Mouse (Mus musculus): ENCODE measurements at regions not wholly inside any gene's neighbourhood (a gene's known extent, or its start where the extent isn't known, plus 50 kb on each side); places are given as distances from the start of the nearest gene placed in this dataset.

GRCm38 (mm10) chr12:32480268-32480667, 101.8 kb downstream of the Ccdc71l start:
- no peaks in the 10 kb centered on the region for H3K4me1 ChIP-seq (ENCODE audit: control insufficient read depth, insufficient read depth, low read length)
- no peaks in the 10 kb centered on the region for H3K27me3 ChIP-seq (ENCODE audit: control insufficient read depth, insufficient read depth, low read length)
- no peak overlapping the region for H3K27ac ChIP-seq (ENCODE audit: control insufficient read depth, insufficient read depth, low read depth, low read length)
- TF ChIP-seq CTCF (IDR thresholded peaks at IDR 0.05; ENCODE audit: control insufficient read depth, insufficient read depth, insufficient replicate concordance, low read depth, low read length) (no peak), POLR2A (IDR thresholded peaks at IDR 0.05; ENCODE audit: control insufficient read depth, low read depth, low read length) (no peak)
- no peaks in the 10 kb centered on the region for H3K36me3 ChIP-seq (ENCODE audit: control insufficient read depth, insufficient read depth, low read length)
- no peak overlapping the region for H3K4me3 ChIP-seq (ENCODE audit: control insufficient read depth, low read depth, low read length)

GRCm38 (mm10) chr12:32481051-32481450, 102.5 kb downstream of the Ccdc71l start:
- no peaks in the 10 kb centered on the region for H3K27me3 ChIP-seq (ENCODE audit: control insufficient read depth, insufficient read depth, low read length)
- H3K27ac ChIP-seq (ENCODE audit: control insufficient read depth, insufficient read depth, low read depth, low read length), result no peak overlapping the region
- H3K4me1 ChIP-seq (ENCODE audit: control insufficient read depth, insufficient read depth, low read length), result no peaks in the 10 kb centered on the region
- no peaks in the 10 kb centered on the region for H3K36me3 ChIP-seq (ENCODE audit: control insufficient read depth, insufficient read depth, low read length)
- no peak for TF ChIP-seq POLR2A (IDR thresholded peaks at IDR 0.05; ENCODE audit: control insufficient read depth, low read depth, low read length)
- no peak for TF ChIP-seq CTCF (IDR thresholded peaks at IDR 0.05; ENCODE audit: control insufficient read depth, insufficient read depth, insufficient replicate concordance, low read depth, low read length)
- H3K4me3 ChIP-seq (ENCODE audit: control insufficient read depth, low read depth, low read length), result no peak overlapping the region

- TF ChIP-seq CTCF (IDR thresholded peaks at IDR 0.05; ENCODE audit: control insufficient read depth, insufficient read depth, insufficient replicate concordance, low read depth, low read length) (no peak), POLR2A (IDR thresholded peaks at IDR 0.05; ENCODE audit: control insufficient read depth, low read depth, low read length) (no peak)
- H3K27ac ChIP-seq (ENCODE audit: control insufficient read depth, insufficient read depth, low read depth, low read length), result no peak overlapping the region
- H3K4me1 ChIP-seq (ENCODE audit: control insufficient read depth, insufficient read depth, low read length), result no peaks in the 10 kb centered on the region
- no peak overlapping the region for H3K4me3 ChIP-seq (ENCODE audit: control insufficient read depth, low read depth, low read length)
- no peaks in the 10 kb centered on the region for H3K36me3 ChIP-seq (ENCODE audit: control insufficient read depth, insufficient read depth, low read length)
- H3K27me3 ChIP-seq (ENCODE audit: control insufficient read depth, insufficient read depth, low read length), result no peaks in the 10 kb centered on the region
Observed at GRCm38 (mm10) chr12:32482343-32482742, 103.8 kb downstream of the Ccdc71l start.

- Histone ChIP-seq H3K4me3 (ENCODE audit: control insufficient read depth, low read depth, low read length) (no peak overlapping the region), H3K27ac (ENCODE audit: control insufficient read depth, insufficient read depth, low read depth, low read length) (no peak overlapping the region), H3K4me1 (ENCODE audit: control insufficient read depth, insufficient read depth, low read length) (no peaks in the 10 kb centered on the region), H3K27me3 (ENCODE audit: control insufficient read depth, insufficient read depth, low read length) (no peaks in the 10 kb centered on the region), H3K36me3 (ENCODE audit: control insufficient read depth, insufficient read depth, low read length) (no peaks in the 10 kb centered on the region)
- no peak for TF ChIP-seq CTCF (IDR thresholded peaks at IDR 0.05; ENCODE audit: control insufficient read depth, insufficient read depth, insufficient replicate concordance, low read depth, low read length)
- no peak for TF ChIP-seq POLR2A (IDR thresholded peaks at IDR 0.05; ENCODE audit: control insufficient read depth, low read depth, low read length)
Observed at GRCm38 (mm10) chr12:32482777-32483176, 104.3 kb downstream of the Ccdc71l start.

GRCm38 (mm10) chr12:32486246-32486645, 107.7 kb downstream of the Ccdc71l start:
- Histone ChIP-seq H3K4me3 (ENCODE audit: control insufficient read depth, low read depth, low read length) (no peak overlapping the region), H3K36me3 (ENCODE audit: control insufficient read depth, insufficient read depth, low read length) (no peaks in the 10 kb centered on the region), H3K27ac (ENCODE audit: control insufficient read depth, insufficient read depth, low read depth, low read length) (no peak overlapping the region), H3K27me3 (ENCODE audit: control insufficient read depth, insufficient read depth, low read length) (no peaks in the 10 kb centered on the region), H3K4me1 (ENCODE audit: control insufficient read depth, insufficient read depth, low read length) (no peaks in the 10 kb centered on the region)
- TF ChIP-seq CTCF (IDR thresholded peaks at IDR 0.05; ENCODE audit: control insufficient read depth, insufficient read depth, insufficient replicate concordance, low read depth, low read length), result no peak
- no peak for TF ChIP-seq POLR2A (IDR thresholded peaks at IDR 0.05; ENCODE audit: control insufficient read depth, low read depth, low read length)

GRCm38 (mm10) chr12:32486729-32487128, 108.2 kb downstream of the Ccdc71l start:
- Histone ChIP-seq H3K27ac (ENCODE audit: control insufficient read depth, insufficient read depth, low read depth, low read length) (no peak overlapping the region), H3K36me3 (ENCODE audit: control insufficient read depth, insufficient read depth, low read length) (no peaks in the 10 kb centered on the region), H3K4me1 (ENCODE audit: control insufficient read depth, insufficient read depth, low read length) (no peaks in the 10 kb centered on the region), H3K4me3 (ENCODE audit: control insufficient read depth, low read depth, low read length) (no peak overlapping the region), H3K27me3 (ENCODE audit: control insufficient read depth, insufficient read depth, low read length) (no peaks in the 10 kb centered on the region)
- TF ChIP-seq POLR2A (IDR thresholded peaks at IDR 0.05; ENCODE audit: control insufficient read depth, low read depth, low read length), result no peak
- no peak for TF ChIP-seq CTCF (IDR thresholded peaks at IDR 0.05; ENCODE audit: control insufficient read depth, insufficient read depth, insufficient replicate concordance, low read depth, low read length)

- Histone ChIP-seq H3K27me3 (ENCODE audit: control insufficient read depth, insufficient read depth, low read length) (no peaks in the 10 kb centered on the region), H3K27ac (ENCODE audit: control insufficient read depth, insufficient read depth, low read depth, low read length) (no peak overlapping the region), H3K4me1 (ENCODE audit: control insufficient read depth, insufficient read depth, low read length) (no peaks in the 10 kb centered on the region), H3K36me3 (ENCODE audit: control insufficient read depth, insufficient read depth, low read length) (no peaks in the 10 kb centered on the region), H3K4me3 (ENCODE audit: control insufficient read depth, low read depth, low read length) (no peak overlapping the region)
- TF ChIP-seq CTCF (IDR thresholded peaks at IDR 0.05; ENCODE audit: control insufficient read depth, insufficient read depth, insufficient replicate concordance, low read depth, low read length) (no peak), POLR2A (IDR thresholded peaks at IDR 0.05; ENCODE audit: control insufficient read depth, low read depth, low read length) (no peak)
Observed at GRCm38 (mm10) chr12:32487883-32488577, 109.5 kb downstream of the Ccdc71l start.
